Mouse (Mus musculus): ENCODE data around the gene Dennd2d.

The Dennd2d gene

GRCm38 (mm10) chr3:106496045-106496721 lies 14.0 kb downstream of the Dennd2d start:
- DNase-seq (ENCODE audit: low read depth, low spot score) = no peak

- DNase-seq (ENCODE audit: low read depth, low spot score) = no peak
Measured at GRCm38 (mm10) chr3:106496996-106497395, 14.8 kb downstream of the Dennd2d start.

GRCm38 (mm10) chr3:106500510-106500909 lies 18.3 kb downstream of the Dennd2d start:
- no peak for DNase-seq (ENCODE audit: low read depth, low spot score)

- no peak for DNase-seq (ENCODE audit: low read depth, low spot score)
Measured at GRCm38 (mm10) chr3:106502892-106503291, 20.7 kb downstream of the Dennd2d start.

- DNase-seq (ENCODE audit: low read depth, low spot score) = no peak
Measured at GRCm38 (mm10) chr3:106510669-106511068, 28.5 kb downstream of the Dennd2d start.

GRCm38 (mm10) chr3:106515016-106515415 lies 32.8 kb downstream of the Dennd2d start:
- DNase-seq (ENCODE audit: low read depth, low spot score) = no peak

- DNase-seq (ENCODE audit: low read depth, low spot score) = no peak
Measured at GRCm38 (mm10) chr3:106522730-106523129, 40.5 kb downstream of the Dennd2d start.

GRCm38 (mm10) chr3:106526411-106526810 lies 44.2 kb downstream of the Dennd2d start:
- no peak for DNase-seq (ENCODE audit: low read depth, low spot score)

GRCm38 (mm10) chr3:106528032-106528431 lies 45.8 kb downstream of the Dennd2d start:
- no peak for DNase-seq (ENCODE audit: low read depth, low spot score)

GRCm38 (mm10) chr3:106533277-106533676 lies 51.1 kb downstream of the Dennd2d start:
- DNase-seq (ENCODE audit: low read depth, low spot score) = no peak

GRCm38 (mm10) chr3:106544721-106545316 lies 62.6 kb downstream of the Dennd2d start:
- DNase-seq (ENCODE audit: low read depth, low spot score) = no peak

GRCm38 (mm10) chr3:106547171-106547923 lies 65.1 kb downstream of the Dennd2d start, which contains the start of the genes Dram2 and Cept1:
Gene Dram2 (plus strand): TSS chr3:106547798.
Gene Cept1 (minus strand): TSS chr3:106547802.
- DNase-seq (ENCODE audit: low read depth, low spot score) = peak; percentile 85

- peak; percentile 8 for DNase-seq (ENCODE audit: low read depth, low spot score)
Measured at GRCm38 (mm10) chr3:106547924-106548539, 65.8 kb downstream of the Dennd2d start.

- no peak for DNase-seq (ENCODE audit: low read depth, low spot score)
Measured at GRCm38 (mm10) chr3:106548971-106549370, 66.8 kb downstream of the Dennd2d start.
